Mouse (Mus musculus) cerebellum, postnatal 36 days (tissue): ENCODE data around the gene Ptpn14.
A peak's percentile ranks its signal among the peaks of the same experiment; 100 is the strongest.

Experiments used
- DNase-seq, 2 experiments: peaks; one replicate each; pipeline ENCODE4 v3.0.0; 2021 to 2022; ENCODE audit warnings: mixed read lengths in 2 of 2

Gene Ptpn14

DNA sequence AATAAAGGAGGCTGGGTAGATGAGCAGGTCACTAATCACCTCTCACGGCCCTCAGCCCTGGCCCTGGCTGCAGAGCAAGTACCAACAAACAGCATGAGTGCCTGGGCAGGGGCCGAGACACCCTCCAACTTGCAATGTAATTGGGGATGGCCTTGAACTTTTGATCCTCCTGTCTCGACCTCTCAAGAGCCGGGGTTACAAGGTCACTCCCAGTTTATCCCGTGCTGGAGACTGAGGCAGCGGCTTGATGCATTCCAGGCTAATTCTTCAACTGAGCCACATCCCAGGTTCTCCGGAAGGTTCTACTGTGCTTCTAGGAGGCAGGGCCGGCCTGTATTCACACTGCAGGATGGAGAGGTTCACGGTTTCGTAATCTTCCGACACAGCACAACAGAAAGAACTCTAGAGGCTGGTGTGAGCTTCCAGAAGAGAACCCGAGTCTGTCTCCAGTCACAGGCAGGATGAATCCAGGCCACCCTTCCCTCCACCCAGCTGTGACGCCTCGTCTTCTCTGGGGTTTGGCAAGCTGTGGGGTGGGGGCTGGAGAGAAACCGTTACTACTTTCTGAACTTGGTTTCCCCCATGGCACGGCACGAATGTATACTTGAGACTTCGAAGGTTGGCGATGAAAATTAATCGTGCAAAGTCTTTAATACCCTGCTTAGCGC lies 185.2 kb downstream of the Ptpn14 start:
- DNase-seq = no peak

DNA sequence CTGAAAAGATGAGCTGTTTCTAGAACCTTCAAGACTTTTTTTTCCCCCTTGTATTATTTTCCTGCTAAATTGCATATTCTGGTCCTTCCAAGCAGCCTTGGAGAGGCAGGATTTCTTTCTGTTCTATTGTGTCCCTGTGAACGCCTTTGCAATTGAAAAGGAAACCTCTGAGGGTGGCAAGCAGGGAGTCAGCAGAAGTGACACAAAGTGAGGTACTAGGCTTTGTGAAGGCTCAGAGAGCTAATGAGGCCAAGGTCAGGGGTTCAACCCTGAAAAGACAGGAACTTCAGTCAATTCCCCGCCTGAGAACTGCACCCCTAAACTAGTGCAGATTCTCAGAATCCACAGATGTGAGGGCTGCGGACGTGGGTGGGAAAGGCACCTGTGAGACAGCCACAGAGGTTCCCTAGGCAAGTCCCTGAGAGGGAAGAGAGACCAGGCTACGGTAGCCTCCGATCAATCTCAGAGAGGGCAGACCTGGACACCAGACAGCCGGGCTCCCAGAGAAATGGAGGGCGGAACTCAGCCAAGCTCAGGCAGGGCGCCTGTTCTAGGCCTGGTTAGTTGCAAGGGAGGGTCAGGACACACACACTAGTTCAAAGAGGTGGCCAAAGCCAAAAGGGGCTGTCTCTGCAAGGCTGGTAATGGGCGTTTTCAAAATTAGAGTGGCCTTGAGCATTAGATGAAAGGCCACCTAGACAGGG lies 188.5 kb downstream of the Ptpn14 start:
- DNase-seq = no peak

DNA sequence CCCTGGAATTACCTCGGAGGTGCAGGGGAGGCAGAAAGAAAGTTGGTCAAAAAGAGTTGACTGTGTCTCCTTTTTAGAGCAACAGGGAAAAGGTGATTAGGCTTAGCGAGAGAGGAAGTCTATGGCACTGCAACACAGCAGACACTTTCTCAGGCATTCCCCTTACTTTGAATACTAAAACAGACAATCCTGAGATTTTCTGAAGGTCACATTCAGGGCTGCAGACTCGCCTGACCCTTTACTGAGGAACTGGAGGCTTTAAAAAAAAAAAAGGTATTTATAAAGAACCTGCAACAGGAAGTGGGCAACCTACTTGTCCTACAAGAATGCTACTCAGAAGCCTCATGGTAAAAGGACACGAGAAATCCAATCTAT lies 189.0 kb downstream of the Ptpn14 start:
- DNase-seq = no peak

DNA sequence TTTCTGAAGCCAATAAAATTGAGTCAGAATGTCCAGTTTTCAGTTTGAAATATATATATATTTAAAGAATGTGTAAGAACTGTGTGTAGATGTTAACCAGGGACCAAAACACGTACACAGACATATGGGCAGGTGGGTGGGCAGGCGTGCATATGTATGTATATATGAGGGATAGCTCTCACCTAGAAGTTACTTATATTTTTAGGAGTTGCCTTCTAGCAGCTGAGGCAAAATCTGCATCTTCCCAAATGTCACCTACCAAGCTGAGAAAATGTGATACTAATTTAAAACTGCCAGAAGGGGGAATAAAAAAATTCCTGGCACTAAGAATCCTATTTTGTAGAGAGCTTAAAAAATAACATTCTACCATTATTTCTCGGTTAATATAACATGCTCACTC lies 191.7 kb downstream of the Ptpn14 start:
- no peak for DNase-seq

DNA sequence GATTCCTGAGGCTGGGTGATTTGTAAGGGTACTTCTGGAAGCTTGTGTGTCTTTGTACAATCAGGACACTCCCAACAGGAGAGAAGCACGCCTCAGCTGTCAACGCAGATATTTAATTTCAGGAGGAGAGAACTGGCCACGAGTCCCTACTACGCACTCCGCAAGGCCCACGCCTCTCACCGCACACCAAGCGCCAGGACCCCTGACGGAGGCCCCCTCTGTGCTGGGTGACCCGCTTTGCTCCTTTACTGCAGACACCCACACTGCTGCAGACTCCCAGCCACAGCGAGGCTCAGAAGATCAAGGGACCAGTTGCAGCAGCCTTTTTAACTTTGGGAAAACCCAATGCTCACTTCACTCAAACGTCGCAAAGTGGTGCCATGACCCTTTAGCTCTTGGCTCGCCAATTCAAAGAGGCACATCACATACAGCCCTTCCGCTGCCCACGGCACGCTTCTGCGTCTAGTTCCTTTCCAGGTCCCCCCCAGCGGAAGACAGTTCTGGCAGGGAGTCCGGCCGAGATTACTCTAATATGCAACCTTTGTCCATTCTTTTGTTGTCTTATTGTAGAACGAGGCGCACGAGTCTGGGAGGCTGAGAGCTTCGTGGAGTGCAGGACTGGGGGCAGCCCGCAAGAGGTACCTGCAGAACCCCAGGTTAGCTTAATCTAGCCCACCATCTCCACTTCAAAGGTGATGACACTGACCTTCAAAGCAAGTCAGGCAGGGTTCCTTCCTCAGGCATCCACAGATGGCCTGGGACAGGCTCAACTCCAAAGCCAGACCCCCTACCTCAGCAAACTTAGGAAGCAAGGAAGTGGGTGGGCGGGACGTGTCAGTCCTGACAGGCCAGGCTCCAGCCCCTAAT lies 192.9 kb downstream of the Ptpn14 start:
- peak in 1 of 2 experiments; percentile 25 for DNase-seq

DNA sequence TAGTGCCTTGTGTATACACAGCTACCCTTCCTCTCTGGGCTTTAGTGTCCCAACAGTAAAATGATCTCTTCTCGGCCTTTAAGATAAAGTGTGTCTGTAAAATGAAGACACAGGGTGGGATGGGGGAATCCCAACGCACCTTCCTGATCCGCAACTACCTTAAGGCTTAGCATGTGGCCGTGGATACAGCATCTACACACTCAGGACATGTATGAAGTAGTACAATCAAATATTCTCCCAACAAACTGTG lies 193.4 kb downstream of the Ptpn14 start:
- DNase-seq = no peak

DNA sequence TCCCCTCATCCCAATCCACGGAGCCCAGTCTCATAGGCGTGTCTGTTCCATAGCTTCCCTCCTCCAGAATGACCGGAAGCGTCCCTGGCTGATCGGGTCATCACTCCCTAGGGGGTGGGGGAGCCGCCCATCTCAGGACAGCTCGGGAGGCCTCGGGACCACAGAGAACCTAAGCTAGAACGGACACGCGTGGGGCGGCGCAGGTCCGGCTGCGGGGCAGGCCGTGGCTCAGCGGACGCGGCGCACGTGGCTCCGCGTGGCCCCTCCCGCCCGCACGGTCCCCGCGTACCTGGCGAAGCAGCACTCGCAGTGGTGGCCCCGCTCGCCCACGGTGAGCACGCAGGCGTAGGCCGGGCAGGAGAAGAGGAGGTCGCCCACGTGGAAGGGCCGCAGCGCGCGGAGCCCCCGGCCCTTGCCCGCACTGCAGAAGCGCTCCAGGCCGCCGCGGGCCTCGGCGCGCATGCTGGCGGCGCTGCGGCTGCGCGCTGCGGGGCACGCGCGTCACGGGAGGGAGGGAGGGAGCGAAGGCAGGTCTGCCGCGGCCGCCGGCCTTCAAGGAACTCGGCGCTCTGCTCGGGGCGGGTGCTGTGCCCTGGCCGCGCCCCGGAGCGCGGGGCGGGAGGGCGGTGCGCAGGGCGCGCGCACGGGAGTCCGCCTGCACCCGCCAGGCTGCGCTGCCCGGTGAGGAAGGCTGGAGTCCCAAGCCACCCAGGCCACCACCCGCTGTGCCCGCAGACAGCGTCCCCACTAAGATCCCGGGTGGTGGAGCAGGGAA lies 193.9 kb downstream of the Ptpn14 start, which contains the start of gene Smyd2:
Smyd2 (minus strand) TSS at position 546 of the 775 bp plus-strand sequence.
- peak; percentile 69 for DNase-seq

DNA sequence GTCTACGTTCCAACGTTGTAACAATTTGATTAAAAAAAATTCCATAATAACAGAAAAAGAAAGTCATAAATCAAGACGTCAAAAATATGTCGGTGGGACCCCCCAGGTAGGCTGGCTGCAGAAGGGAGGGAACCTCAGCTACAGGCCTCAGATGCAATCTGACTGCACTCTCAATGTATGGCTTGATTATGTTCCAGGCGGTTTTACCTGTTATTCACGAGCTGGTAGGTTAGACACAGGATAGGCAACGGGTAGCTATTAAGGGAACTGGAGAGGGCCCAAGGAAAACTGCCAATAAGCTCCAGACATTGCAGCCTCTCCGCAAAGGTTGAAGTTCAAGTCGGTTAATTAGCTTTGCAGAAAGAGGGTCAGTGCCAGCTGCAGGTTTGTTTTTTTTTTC lies 194.7 kb downstream of the Ptpn14 start:
- DNase-seq = peak in 1 of 2 experiments; percentile 35

DNA sequence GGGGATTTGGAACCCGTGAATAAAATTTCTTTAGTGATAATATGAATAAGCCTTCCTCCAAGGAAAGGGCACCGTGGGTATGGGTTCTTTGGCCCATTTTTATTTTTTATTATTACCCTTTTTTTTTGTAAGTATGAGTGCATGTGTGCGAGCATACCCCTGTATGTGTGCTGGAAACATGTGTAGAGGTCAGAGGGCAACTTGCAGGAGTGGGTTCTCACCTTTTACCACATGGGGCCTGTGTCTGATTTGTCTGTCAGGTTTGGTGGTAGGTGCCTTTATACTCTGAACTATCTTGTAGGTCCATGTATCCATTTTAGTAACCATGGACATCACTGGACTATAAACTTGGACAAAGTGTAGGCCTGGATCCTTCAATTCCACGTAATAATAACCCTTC lies 195.1 kb downstream of the Ptpn14 start:
- no peak for DNase-seq

DNA sequence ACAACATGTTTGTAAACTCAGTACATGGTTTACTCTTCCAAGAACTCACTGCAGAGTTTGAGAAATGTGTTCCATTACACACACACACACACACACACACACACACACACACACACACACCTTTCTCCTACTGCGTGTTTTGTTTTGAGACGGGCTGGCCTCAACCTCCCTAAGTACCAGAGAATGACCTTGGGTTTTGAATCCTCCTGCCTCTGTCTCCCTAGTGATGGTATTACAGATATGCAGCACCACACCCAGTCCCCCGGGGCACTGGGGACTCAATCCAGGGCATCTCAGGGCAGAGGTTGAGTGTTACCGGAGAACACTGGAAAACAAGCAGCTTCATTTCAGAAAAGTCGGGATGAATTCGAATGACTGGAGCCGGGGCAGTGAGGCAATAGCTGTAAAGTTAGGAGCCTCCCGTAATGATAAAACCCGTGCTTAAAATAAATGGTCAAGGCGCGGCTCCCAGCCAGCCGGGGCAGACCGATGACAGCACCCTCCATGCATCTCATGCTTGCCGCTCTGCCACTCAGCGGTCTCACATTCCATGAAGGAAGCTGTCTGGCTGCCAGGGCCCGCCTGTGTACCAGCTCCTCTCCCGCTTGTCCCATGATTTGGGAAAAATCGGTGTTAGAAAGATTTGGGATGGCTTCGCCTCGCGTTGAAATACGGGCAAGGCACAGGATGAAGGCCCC lies 196.0 kb downstream of the Ptpn14 start:
- DNase-seq = no peak

DNA sequence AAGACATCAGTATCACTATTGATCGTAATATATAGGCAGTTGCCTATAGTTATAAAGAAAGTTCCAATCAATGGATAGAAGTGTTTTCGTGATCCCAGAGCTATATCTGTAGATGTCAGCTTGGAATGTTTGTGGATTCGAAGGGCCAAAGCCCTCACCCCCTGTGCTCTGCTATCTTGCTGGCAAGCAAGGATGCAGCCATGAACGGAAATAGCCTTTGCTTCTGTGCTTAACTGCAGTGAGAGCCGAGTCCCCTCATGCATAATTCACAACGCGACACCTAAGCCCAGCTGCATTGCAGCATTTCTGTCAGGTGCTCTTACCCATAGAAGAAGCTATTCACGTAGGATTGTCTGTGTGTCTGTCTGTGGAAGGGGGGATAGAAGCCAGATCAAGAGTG lies 198.2 kb downstream of the Ptpn14 start:
- no peak for DNase-seq
